Mouse (Mus musculus) layer of hippocampus, postnatal 25 days (tissue): ENCODE results near the gene Fam83d. TPM values are rescaled to one million over a fixed set of nuclear protein-coding genes. Genes with fewer than 3 reads are reported as not detected.

ENCODE experiments used
- DNase-seq, 2 experiments: peaks; one replicate each; pipeline ENCODE4 v3.0.0; 2022; ENCODE audit warnings: mixed read lengths in 2 of 2, low spot score in 1 of 2; ENCODE audit errors: extremely low spot score in 1 of 2
- total RNA-seq, 2 experiments: library from RNA; stranded (reverse); gene quantifications; 2 replicates each; pipeline ENCODE4 v1.2.3; 2021

Fam83d gene
- total RNA-seq, 2 experiments from 2014 or later, result 5.2 to 6.5 TPM

DNA sequence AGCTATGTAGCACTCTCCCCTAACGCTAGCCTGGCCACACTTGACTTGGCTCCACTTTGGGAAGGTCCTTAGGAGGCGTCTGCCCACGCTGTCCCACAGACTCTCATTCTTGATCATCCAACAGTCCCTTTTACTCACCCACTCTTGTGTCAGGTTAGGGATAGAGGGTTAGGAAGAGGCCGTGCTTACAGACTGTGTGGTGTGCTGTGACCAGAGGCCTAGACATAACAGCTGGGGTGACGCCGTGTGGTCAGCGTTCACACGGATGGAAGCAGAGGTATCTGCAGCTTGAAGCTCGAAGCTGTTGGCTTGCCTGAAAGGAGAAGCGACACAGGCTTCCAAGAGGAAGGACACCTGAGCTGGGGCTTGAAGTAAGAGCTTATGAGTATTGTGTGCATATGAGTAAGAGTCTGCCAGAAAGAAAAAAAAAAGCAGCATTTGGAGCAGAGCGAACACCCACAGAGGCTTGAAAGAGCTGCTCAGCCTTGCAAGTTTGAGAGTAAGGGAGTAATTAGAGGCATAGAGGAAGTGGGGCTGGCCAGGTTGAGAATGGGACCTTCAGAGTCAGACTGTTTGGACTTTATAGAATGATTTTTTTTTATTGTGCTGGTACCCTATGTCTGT, 24.3 kb upstream of the Fam83d start:
- no peak for DNase-seq

DNA sequence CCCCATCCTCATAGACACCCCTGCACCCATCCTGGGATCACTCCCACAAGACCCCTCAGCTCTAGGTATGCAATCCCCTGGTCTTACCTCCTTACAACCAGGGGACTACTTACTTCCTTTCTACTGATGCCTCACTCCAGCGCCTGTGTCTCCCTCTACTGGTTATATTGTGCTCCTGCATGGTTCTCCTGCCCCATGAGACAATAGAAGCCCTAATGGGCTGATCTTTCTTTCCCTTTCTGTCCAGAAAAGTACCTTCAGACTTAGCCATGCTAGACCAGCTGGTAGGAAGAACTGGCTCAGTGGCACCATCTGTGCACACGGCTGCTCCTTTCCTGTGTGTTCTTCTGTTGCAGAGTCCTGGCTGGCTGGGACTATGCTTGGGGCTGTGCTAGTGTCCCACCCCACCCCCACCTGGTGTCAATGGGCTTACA, 22.8 kb upstream of the Fam83d start:
- DNase-seq, result no peak

DNA sequence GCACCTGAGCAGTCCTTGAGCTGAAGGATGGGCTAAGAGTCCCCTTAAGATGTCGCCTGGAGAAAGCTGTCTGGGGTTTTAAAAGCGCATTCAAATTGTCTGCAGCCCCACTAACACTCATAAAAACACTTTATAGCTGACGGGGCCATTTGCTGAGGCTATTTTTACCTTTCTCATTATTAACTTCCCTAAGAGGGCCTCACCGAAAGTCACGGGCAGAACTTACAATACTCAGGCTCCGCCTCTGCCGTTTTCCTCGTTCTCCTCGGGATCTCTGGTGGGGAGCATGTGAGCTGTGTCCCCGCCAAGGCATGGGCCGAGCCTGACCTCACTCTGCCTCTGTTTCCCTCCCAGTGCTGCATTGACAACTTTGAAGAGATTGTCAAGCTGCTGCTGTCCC, 21.7 kb upstream of the Fam83d start:
- no peak for DNase-seq

DNA sequence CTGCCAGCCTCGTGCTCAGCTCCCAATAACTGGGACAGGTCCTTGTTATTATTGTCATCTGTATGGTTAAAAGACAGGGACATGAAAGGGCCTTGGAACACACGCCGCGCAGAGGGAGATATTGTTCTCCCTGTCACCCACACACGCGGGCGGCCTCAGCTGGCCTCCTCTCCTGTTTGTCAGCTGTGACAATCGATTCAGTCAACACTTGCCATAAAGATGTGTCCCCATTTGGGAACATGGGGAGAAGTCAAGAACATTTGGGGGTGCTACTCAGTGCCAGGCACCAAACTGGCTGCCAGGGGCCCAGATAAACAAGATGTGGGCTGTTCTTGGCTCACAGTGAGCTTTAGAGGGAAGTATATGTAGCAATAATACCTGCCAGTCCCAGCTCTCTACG, 18.5 kb upstream of the Fam83d start:
- no peak for DNase-seq

DNA sequence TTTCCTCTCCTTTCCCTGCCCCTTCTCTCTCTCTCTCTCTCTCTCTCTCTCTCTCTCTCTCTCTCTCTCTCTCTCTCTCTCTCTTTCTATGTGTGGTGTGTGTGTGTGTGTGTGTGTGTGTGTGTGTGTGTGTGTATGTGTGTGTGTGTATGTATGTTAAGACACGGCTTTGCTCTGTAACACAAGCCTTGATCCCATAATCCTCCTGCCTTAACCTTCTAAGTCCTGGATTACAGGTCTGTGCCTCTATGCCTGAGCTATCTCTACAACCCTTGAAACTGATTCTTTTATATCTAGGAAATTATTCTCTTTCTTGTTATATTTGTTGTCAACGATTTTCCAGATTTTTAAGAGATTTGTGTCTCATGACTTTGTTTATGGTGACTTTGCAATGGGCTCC, 7.7 kb upstream of the Fam83d start:
- DNase-seq, result no peak

DNA sequence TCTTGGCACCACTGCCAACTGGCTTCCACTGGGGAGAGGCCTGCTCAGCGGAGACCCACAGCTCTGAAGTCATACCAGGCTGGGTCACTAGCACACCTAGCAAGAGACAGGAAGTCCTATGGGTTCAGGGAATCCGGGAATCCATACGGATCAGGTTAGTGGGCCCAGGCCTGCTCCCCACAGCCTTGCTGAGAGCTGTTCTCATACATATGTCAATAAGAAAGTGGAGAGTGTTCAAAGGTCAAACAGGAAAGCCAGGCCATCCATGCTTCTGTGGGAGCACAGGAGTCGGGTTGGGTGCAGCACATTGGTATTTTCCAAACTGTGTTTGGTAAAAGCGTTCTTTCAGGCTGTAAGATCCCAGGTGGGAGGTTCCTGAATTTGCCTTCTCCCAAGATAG, 5.6 kb upstream of the Fam83d start:
- no peak for DNase-seq

DNA sequence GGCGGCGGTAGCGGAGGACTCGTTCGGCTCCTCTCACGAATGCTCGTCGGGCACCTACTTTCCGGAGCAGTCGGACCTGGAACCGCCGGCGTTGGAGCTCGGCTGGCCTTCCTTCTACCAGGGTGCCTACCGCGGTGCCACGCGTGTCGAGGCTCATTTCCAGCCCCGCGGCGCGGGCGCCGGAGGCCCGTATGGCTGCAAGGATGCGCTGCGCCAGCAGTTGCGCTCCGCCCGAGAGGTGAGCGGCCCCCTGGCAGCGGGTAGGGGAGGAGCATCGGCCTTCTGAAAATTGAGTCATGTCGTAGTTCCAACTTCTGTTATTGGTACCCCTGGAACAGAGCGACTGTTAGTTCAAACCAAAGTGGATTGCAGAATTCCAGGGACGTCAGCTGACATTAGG, 457 bp downstream of the Fam83d start:
- DNase-seq, result no peak

DNA sequence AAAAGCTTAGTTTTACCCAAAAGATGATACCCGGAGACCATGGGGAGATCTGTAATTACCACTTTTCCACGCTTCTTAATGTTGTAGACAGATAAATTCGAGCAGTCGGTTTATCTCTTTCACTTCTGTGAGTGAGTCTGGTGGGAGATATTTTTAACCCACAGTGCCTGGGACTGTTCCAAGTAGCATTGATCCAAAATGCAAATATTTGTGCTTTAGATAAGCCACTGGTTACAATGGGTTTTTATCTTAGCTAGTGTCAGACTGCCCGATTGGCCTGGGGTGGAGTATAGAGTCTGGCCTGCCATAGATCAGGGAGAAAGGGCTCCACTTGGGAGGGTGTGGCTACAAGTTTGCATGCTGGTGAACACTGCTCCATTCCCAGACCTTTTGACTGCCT, 878 bp downstream of the Fam83d start:
- no peak for DNase-seq

DNA sequence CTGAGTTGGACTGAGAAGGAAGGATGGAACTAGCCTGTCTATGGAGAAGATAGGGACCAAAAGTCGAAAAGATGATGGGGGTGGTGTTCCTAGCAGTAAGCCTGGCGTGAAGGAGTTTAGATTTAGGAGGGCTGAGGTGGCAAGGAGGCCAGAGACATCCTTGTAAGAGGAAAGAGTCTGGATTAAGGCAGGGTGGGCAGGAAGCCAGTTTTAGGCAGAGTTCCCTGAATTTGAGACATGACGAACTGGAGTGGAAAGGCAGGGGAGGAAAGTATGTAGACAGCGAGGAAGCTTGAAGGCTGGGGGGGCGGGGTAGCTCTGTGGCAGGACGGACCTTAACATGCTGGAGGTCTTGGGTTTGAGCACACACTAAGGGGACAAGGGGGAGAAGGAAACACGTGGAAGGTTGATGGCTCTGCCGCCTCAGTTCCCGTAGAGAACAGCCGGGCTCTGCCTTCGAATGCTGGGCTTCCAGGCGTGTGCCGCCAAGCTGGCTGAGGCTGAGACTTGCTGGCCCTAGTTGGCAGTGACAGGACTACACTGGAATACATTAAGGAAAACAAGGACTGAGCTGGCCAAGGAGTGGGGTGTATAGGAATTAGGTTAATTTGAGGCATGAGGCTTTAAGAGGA, 2.3 kb downstream of the Fam83d start:
- no peak for DNase-seq

DNA sequence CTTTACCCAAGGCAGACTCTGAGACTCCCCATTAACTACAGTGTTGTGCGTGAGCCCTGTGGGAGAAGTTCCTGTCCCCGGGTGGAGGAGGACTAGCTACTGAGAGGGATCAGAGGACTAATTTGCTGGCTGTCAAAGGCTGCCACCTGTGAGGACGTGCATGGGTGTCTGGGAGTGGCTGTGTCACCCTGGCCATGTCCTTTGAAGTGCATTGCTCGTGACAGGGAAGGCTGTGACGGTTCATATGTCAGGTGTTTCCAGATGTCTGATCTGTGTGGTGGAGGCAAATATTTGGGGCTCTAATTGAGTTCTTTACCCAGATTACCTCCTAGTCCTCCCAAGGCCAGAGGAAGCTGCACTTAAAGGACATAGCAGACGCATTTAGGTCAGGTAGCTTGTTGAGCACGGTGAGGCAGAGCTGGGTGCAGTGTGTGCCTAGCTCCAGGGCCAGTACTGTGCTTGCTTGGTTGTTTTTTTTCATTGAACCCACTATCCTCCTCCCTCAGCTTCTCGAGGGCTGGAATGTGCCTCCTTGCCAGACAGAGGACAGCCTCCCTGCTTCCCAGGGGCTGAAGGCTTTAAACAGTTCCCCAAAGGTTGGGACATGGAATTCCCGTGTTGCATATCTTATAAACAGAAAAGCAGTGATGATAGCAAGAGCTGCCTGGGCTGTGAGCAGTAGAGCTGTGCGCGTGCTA, 3.3 kb downstream of the Fam83d start:
- DNase-seq, result no peak

DNA sequence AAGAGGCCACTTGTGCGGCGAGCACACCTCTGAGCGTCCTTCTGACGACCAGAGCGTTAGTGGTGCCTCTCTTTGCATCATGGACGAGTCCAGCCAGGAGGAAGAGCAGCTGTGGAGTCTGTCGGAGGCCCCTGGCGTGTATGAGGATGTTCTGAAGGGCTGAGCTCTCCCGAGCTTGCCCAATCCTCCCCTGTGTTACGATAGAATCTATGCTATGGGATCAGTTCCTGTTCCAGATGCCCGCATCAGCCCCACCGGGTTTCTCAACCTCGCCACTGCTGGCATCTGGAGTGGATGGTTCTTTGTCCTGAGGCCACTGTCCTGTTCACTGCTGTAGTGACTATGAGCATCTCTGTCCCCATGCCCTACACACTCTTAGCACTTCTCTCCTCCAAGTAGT, 4.9 kb downstream of the Fam83d start:
- DNase-seq, result no peak

DNA sequence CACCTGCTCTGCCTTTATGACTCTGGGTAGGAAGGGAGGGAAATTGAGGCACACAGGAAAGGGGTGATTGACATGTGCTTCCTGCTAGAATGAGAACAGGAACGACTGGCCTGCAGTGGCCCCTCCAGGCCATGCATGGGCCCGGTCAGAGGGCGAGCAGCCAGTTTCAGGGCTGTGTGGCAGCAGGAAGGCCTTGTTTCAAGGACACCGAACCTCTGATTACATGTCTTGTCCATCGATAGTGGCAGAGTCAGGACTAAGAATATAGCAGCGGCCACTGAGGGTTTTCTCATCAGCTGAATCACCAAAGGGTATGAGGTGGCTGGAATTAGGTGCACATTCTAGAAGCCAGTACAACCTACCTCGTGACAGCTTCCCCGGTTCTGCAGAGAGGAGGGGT, 7.0 kb downstream of the Fam83d start:
- DNase-seq, result no peak

DNA sequence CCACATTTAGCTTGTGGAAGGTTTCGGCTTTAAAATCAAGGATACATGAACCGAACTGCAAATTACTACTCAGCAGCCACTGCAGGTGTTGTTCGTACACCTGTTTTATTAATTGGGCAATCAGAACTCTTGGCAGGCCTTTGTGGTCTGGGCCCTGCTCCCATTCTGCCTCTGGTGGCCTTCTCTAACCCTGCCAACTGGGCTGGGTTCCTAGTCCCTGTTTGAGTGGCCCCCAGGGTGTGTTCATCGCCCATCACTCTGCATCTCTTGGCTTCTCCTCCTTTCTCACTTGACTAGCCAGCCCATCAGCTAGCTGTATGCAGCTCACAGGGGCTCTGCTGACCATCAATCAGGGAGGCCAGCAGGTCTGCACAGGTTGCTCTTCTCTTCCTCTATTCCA, 8.8 kb downstream of the Fam83d start:
- DNase-seq, result no peak

DNA sequence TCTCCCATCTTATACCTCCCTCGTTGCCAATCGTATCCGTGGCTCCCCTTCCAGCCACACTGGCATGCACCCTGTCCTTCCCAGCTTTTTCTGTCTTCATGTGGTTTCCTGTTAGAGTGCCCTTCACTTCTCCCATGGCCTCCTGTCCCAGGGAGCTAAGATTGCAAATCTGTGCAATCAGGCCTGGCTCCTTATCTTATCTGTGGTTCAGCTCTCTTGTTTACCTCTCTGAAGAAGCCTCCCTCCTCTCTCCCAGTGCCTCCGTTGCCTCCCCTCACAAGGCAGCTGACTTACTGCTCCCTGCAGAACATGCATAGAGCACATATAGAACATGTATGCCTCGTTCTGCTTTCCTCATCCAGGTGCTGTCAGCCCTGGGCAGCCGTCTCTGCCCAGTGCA, 9.6 kb downstream of the Fam83d start:
- DNase-seq, result no peak

DNA sequence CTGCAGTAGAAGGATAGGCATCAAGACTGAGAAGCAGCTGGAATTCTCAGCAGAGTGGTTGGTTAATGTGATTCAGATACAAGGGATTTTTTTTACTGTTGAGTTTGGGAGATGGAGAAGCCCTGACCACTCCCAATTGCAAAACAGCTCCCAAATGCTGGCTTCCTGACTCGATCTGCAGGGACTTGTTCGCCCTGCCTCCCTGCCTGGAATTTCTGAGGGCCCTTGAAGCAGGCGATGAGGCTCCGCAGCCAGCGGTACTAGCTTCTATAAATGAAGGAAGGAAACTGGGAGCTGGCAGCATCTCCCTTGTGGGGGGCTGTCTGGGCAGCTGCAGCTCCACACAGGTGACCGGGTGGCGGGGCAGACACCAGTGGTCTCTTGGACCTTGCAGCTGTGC, 10.5 kb downstream of the Fam83d start:
- no peak for DNase-seq

DNA sequence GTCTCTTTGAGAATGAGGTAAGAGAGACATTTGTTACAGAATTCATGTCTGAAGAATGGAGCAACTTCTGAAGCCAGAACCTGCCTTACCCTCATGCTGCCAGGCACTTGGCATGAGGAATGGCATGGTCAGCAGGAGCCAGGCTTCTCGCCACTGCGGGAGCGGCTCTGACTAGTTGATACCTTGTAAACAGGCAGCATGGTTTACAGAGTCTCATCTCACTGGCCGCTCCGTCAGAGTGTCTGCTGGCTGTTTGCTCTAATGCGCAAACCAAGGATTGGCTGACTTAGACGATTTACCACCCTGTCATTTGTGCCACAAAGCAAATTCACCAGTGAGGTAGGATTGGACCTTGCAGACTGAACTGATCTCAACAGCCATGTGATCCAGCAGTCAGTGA, 13.2 kb downstream of the Fam83d start:
- no peak for DNase-seq

DNA sequence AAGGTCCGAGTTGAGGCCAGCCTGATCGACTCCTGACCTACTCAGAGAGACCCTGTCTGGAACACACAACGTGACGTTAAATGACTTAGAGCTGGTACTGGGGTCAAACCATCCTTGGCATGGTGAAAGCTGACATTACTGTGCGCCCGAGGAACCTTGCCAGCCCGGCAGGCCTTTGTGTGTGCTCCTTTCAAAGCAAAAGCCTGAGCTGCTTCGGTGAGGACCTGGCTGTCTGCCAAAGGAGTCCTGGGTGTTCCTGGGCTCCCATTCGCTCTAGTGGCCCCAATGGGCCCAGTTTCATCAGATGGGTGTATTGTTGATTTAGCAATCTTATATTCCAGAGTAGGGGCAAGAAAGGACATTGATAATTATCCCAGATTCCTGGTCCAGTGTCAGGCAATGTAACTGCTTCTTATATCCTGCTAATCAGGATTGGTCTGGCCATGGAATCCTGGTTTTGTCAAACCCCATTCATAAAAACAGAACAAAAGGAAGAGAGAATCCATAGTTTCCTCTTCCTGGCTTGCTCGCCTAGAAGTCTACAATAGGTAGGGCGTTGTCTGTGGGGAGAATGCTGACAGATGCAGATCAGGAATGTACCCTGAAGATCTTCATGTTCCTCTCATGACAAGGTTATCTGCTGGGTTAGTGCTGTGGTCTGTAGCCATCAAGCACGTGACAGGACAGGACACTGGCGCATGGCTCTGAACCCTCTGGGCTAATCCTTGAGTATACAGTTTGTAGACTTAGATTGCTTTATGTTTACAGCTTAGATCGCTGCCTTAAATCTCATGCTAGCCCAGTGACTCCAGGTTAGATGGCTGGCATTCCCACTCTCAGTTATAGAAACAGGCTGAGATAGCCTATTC, 19.3 kb downstream of the Fam83d start:
- no peak for DNase-seq

DNA sequence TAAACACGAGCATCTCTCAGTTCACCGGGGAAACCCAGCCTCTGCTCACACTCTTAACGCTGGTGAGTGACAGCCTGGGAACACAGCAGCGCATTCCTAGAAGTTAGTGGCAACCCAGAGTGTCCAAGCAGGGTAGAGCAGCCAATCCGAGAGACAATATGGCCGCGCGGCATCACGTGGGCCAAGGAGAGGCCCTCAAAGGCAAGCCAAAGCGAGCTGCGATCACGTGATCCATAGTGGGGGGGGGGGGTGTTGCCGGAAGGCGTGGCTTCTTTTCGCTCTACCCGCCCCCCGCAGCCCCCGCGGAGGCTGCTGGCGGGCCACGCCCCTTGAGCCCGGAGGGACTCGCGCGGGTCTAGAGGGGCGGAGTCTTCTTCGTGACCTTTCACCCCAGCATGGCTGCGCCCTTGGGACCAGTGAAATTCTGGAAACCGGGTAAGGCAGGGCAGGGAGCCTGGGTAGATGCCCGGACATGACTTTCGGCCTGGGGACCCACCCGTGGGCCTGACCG, 26.7 kb downstream of the Fam83d start, which contains the start of gene Dhx35:
Gene Dhx35, plus strand, starts transcription at position 314 of the 511 bp plus-strand sequence.
- peak; percentile 78 to 80 for DNase-seq

DNA sequence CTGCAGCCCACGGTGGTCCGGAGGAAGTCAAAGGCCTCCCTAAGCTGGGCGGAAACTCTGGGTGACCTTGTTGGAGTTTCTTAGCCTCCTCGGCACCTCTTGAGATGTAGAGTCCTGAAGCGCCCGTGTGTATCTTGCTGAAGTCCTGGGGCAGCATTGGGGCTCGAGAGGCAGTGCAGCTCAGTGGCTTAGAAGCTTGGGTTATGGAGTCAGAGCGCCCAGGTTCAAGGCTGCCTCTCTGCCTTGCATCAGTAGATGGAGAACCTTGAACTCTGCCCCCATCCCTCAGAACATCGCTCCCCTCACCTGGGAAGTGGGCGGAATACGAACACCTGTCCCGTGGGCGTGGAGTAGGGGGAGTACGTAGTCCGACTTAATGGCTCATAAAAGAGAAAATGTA, 27.1 kb downstream of the Fam83d start:
- DNase-seq, result no peak

DNA sequence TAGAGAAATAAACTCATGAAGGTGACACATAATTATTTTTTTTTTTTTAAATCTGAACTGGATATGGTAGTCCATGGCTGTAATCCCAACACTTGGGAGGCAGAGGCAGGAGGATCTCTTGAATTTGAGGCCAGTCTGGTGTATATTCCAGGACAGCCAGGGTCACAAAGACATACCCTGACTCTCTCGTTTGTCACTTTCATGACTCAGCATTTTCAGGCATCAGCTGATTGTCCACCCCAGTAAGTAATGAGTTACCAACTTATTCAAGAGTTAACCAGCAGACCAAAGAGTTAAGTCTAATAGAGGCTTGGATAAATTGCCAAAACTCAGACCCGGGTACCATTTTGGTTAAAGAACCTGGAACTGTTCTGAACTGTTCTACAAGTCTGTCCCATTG, 28.0 kb downstream of the Fam83d start:
- no peak for DNase-seq

DNA sequence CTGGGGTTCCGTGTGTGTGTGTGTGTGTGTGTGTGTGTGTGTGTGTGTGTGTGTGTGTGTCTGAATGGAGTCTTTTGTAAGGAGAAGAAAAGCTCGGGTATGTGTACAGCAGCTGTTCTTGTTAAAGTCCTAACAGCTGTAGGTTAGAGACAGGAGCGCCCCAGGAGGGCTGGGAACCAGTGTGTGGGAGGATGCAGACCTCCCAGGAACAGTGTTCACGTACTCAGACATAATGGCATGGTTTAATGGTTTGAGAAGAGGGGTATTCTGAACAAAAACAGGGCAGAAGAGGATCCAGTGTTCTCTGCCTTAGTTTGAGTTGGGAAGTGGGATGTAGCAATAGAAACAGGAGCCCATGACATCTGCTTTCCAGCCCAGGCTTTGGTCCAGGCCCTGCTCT, 31.4 kb downstream of the Fam83d start:
- DNase-seq, result no peak
